Mouse (Mus musculus) midbrain, postnatal 0 days (tissue): ENCODE data around the gene Cfap73. TPM values are rescaled to one million over a fixed set of nuclear protein-coding genes. Genes with fewer than 3 reads are reported as not detected.

Source experiments
- ATAC-seq: fragments of 200-750 bp; cut with Nextera tagmentation; 2 replicates; pipeline ENCODE4 v1.8.0; 2017; ENCODE audit warnings: moderate number of reproducible peaks, mild to moderate bottlenecking, moderate TSS enrichment, moderate library complexity; ENCODE audit not compliant: low FRiP score
- DNase-seq: peaks from one replicate; pipeline ENCODE4 v3.0.0-alpha.2; 2015; ENCODE audit warnings: low spot score
- H3K27ac ChIP-seq: fragments of 300-500 bp; sonication (generic); 2 replicates; pipeline ENCODE4 v1.5.1; 2014; ENCODE audit warnings: low read depth, mild to moderate bottlenecking, low read length, mixed read lengths
- H3K27me3 ChIP-seq: fragments of 300-500 bp; sonication (generic); 2 replicates; pipeline ENCODE4 v1.6.1; 2014; ENCODE audit warnings: low read length, control low read depth, mixed read lengths; ENCODE audit not compliant: insufficient read depth
- H3K36me3 ChIP-seq: fragments of 300-500 bp; sonication (generic); 2 replicates; pipeline ENCODE4 v1.6.1; 2014; ENCODE audit warnings: low read length, control low read depth, mixed read lengths; ENCODE audit not compliant: insufficient read depth
- H3K4me1 ChIP-seq: fragments of 300-500 bp; sonication (generic); 2 replicates; pipeline ENCODE4 v1.6.1; 2014; ENCODE audit warnings: mild to moderate bottlenecking, control low read depth, antibody characterized with exemption, low read length, mixed read lengths; ENCODE audit not compliant: insufficient read depth
- H3K4me2 ChIP-seq: fragments of 300-500 bp; sonication (generic); 2 replicates; pipeline ENCODE4 v1.6.1; 2014; ENCODE audit warnings: low read depth, mild to moderate bottlenecking, low read length, mixed read lengths; ENCODE audit not compliant: poor library complexity, severe bottlenecking
- H3K4me3 ChIP-seq: fragments of 300-500 bp; sonication (generic); 2 replicates; pipeline ENCODE4 v1.5.1; 2014; ENCODE audit warnings: low read depth, mild to moderate bottlenecking, low read length, moderate library complexity
- H3K9ac ChIP-seq: fragments of 300-500 bp; sonication (generic); replicated peaks from 2 replicates; pipeline ENCODE4 v1.6.1; 2014; ENCODE audit warnings: mild to moderate bottlenecking, low read length, moderate library complexity, mixed read lengths; ENCODE audit not compliant: poor library complexity, severe bottlenecking
- H3K9me3 ChIP-seq: fragments of 300-500 bp; sonication (generic); 2 replicates; pipeline ENCODE4 v1.6.1; 2016; ENCODE audit warnings: low read length, control low read depth
- CTCF ChIP-seq: IDR thresholded peaks from 2 replicates; pipeline ENCODE4 v1.5.1; 2016; ENCODE audit warnings: antibody characterized with exemption, mild to moderate bottlenecking
- WGBS: fragments of 180-500 bp; shearing (Covaris S2); extraction: QIAGEN DNeasy Blood & Tissue Kit; methylation state at CpG from one replicate; pipeline ENCODE4 v1.1.7; 2014; 5-methylcytosine and 5-hydroxymethylcytosine counted together
- polyA plus RNA-seq: library from polyadenylated mRNA; unstranded; fragments of >200 nt; fragmentation: Nextera tagmentation; extraction: Ambion mirVana; gene quantifications from 2 replicates; pipeline ENCODE4 v1.2.1, GENCODE M21; 2015
- total RNA-seq: library from RNA; depleted of rRNA; stranded (reverse); fragments of >200 nt; gene quantifications from 2 replicates; pipeline ENCODE4 v1.2.3, GENCODE M21; 2014

The Cfap73 gene
- total and polyA plus RNA-seq, 2 experiments from 2014 or later, result 0.60 to 0.62 TPM

- 82% methylated on average over 3 of the region's 3 CpGs for WGBS
- H3K27ac ChIP-seq, result no peak overlapping the region
- no peaks in the 10 kb centered on the region for H3K27me3 ChIP-seq
- no peak overlapping the region for H3K4me2 ChIP-seq
- H3K9me3 ChIP-seq, result no peaks in the 10 kb centered on the region
- no peak overlapping the region for H3K4me3 ChIP-seq
- ATAC-seq (no peak), DNase-seq (no peak)
- TF ChIP-seq CTCF, result no peak
- H3K9ac ChIP-seq, result no peak overlapping the region
- peaks cover 8% of the 10 kb centered on the region; the same call in 1 of the 2 replicates for H3K4me1 ChIP-seq
- H3K36me3 ChIP-seq, result 0 out of 2 replicates have a peak, but pooled peaks cover 4% of the 10 kb centered on the region
Observed at GRCm38 (mm10) chr5:120607335-120607734, 26.7 kb downstream of the Cfap73 start.

GRCm38 (mm10) chr5:120606590-120607200 lies 27.3 kb downstream of the Cfap73 start:
- Histone ChIP-seq H3K27me3 (no peaks in the 10 kb centered on the region), H3K4me3 (no peak overlapping the region), H3K9me3 (no peaks in the 10 kb centered on the region), H3K36me3 (0 out of 2 replicates have a peak, but pooled peaks cover 4% of the 10 kb centered on the region), H3K4me1 (peaks cover 8% of the 10 kb centered on the region; the same call in 1 of the 2 replicates), H3K9ac (no peak overlapping the region), H3K27ac (no peak overlapping the region), H3K4me2 (no peak overlapping the region)
- no peak for TF ChIP-seq CTCF
- ATAC-seq (no peak), DNase-seq (no peak)
- 71% methylated on average over 25 of the region's 25 CpGs for WGBS

- H3K4me1 ChIP-seq, result no peaks in the 10 kb centered on the region
- peak; percentile 96 for TF ChIP-seq CTCF
- ATAC-seq, result peak; percentile 72
- peak; percentile 97 for DNase-seq
- peak overlapping the region; percentile 64 for H3K4me2 ChIP-seq
- H3K36me3 ChIP-seq, result 0 out of 2 replicates have a peak, but pooled peaks cover 4% of the 10 kb centered on the region
- H3K9me3 ChIP-seq, result no peaks in the 10 kb centered on the region
- peak overlapping the region; percentile 59 for H3K9ac ChIP-seq
- 1% methylated on average over 8 of the region's 8 CpGs for WGBS
- H3K27me3 ChIP-seq, result no peaks in the 10 kb centered on the region
- H3K27ac ChIP-seq, result peak overlapping the region; percentile 82; the same call in 1 of the 2 replicates
- H3K4me3 ChIP-seq, result peak overlapping the region; percentile 34
Observed at GRCm38 (mm10) chr5:120605688-120606087, 28.3 kb downstream of the Cfap73 start.

GRCm38 (mm10) chr5:120605241-120605661 lies 28.8 kb downstream of the Cfap73 start:
- no peaks in the 10 kb centered on the region for H3K9me3 ChIP-seq
- H3K9ac ChIP-seq, result peak overlapping the region; percentile 59
- DNase-seq (peak; percentile 36), ATAC-seq (peak; percentile 48)
- WGBS, result 2% methylated on average over 10 of the region's 10 CpGs
- H3K27me3 ChIP-seq, result no peaks in the 10 kb centered on the region
- 0 out of 2 replicates have a peak, but pooled peaks cover 4% of the 10 kb centered on the region for H3K36me3 ChIP-seq
- H3K4me1 ChIP-seq, result no peaks in the 10 kb centered on the region
- H3K27ac ChIP-seq, result peak overlapping the region; percentile 82
- no peak for TF ChIP-seq CTCF
- H3K4me2 ChIP-seq, result peak overlapping the region; percentile 64
- peak overlapping the region; percentile 34 for H3K4me3 ChIP-seq

GRCm38 (mm10) chr5:120604839-120605238 lies 29.2 kb downstream of the Cfap73 start:
- peak overlapping the region; percentile 59 for H3K9ac ChIP-seq

GRCm38 (mm10) chr5:120603515-120603914 lies 30.5 kb downstream of the Cfap73 start:
- Histone ChIP-seq H3K4me1 (no peaks in the 10 kb centered on the region), H3K27ac (no peak overlapping the region), H3K9ac (no peak overlapping the region), H3K4me2 (no peak overlapping the region), H3K27me3 (no peaks in the 10 kb centered on the region), H3K9me3 (no peaks in the 10 kb centered on the region), H3K36me3 (0 out of 2 replicates have a peak, but pooled peaks cover 3% of the 10 kb centered on the region), H3K4me3 (no peak overlapping the region)
- WGBS, result 51% methylated on average over 7 of the region's 7 CpGs
- ATAC-seq (no peak), DNase-seq (no peak)
- no peak for TF ChIP-seq CTCF

More at GRCm38 (mm10) chr5:120604839-120605238, 29.2 kb downstream of the Cfap73 start:
- Histone ChIP-seq H3K9me3 (no peaks in the 10 kb centered on the region), H3K4me2 (peak overlapping the region; percentile 64), H3K4me3 (peak overlapping the region; percentile 34), H3K4me1 (no peaks in the 10 kb centered on the region), H3K27me3 (no peaks in the 10 kb centered on the region), H3K36me3 (0 out of 2 replicates have a peak, but pooled peaks cover 4% of the 10 kb centered on the region), H3K27ac (peak overlapping the region; percentile 82)
- DNase-seq (peak; percentile 92), ATAC-seq (peak; percentile 65; the same call in 1 of the 2 replicates)
- 3% methylated on average over 6 of the region's 6 CpGs for WGBS
- peak; percentile 90 for TF ChIP-seq CTCF
